Mouse (Mus musculus) hindbrain, embryonic 15.5 days (tissue): ENCODE measurements around the gene Dusp7. TPM values are rescaled to one million over a fixed set of nuclear protein-coding genes. Genes with fewer than 3 reads are reported as not detected.

Experiments
- ATAC-seq: fragments of 200-750 bp; cut with Nextera tagmentation; 2 replicates; pipeline ENCODE4 v1.8.0; 2017; ENCODE audit warnings: low read depth, moderate number of reproducible peaks, moderate TSS enrichment; ENCODE audit not compliant: low FRiP score
- H3K27ac ChIP-seq: fragments of 300-500 bp; sonication (generic); replicated peaks from 2 replicates; pipeline ENCODE4 v1.5.1; 2015; ENCODE audit warnings: mild to moderate bottlenecking, inconsistent platforms
- H3K27me3 ChIP-seq: fragments of 300-500 bp; sonication (generic); 2 replicates; pipeline ENCODE4 v1.6.1; 2015; ENCODE audit warnings: control low read depth, inconsistent platforms
- H3K36me3 ChIP-seq: fragments of 300-500 bp; sonication (generic); 2 replicates; pipeline ENCODE4 v1.6.1; 2015; ENCODE audit warnings: control low read depth, inconsistent platforms
- H3K4me1 ChIP-seq: fragments of 300-500 bp; sonication (generic); replicated peaks from 2 replicates; pipeline ENCODE4 v1.6.1; 2015; ENCODE audit warnings: control low read depth, inconsistent platforms
- H3K4me2 ChIP-seq: fragments of 300-500 bp; sonication (generic); 2 replicates; pipeline ENCODE4 v1.6.1; 2015; ENCODE audit warnings: moderate library complexity, mild to moderate bottlenecking, inconsistent platforms
- H3K4me3 ChIP-seq: fragments of 300-500 bp; sonication (generic); 2 replicates; pipeline ENCODE4 v1.5.1; 2015; ENCODE audit warnings: mild to moderate bottlenecking, inconsistent platforms
- H3K9ac ChIP-seq: fragments of 300-500 bp; sonication (generic); 2 replicates; pipeline ENCODE4 v1.6.1; 2015; ENCODE audit warnings: inconsistent platforms
- H3K9me3 ChIP-seq: fragments of 300-500 bp; sonication (generic); 2 replicates; pipeline ENCODE4 v1.6.1; 2016; ENCODE audit warnings: control low read depth, inconsistent platforms
- WGBS: fragments of 180-500 bp; shearing (Covaris S2); methylation state at CpG from one replicate; pipeline ENCODE4 v1.1.7; 2015; 5-methylcytosine and 5-hydroxymethylcytosine counted together
- polyA plus RNA-seq: library from polyadenylated mRNA; unstranded; fragments of >200 nt; fragmentation: Nextera tagmentation; extraction: Ambion mirVana; gene quantifications from 2 replicates; pipeline ENCODE4 v1.2.1, GENCODE M21; 2015

Gene Dusp7
- polyA plus RNA-seq, 1 experiment from 2014 or later: 13.3 TPM

GRCm38 (mm10) chr9:106411729-106412128, 43.3 kb downstream of the Dusp7 start:
- no peak for ATAC-seq
- no peaks in the 10 kb centered on the region for H3K27me3 ChIP-seq

GRCm38 (mm10) chr9:106412210-106412609, 43.8 kb downstream of the Dusp7 start:
- 79% methylated on average over 3 of the region's 3 CpGs for WGBS
- no peaks in the 10 kb centered on the region for H3K9me3 ChIP-seq
- no peak for ATAC-seq
- peaks cover under 1% of the 10 kb centered on the region; the same call in 1 of the 2 replicates for H3K4me1 ChIP-seq
- no peak overlapping the region for H3K4me2 ChIP-seq
- no peaks in the 10 kb centered on the region for H3K27me3 ChIP-seq
- no peak overlapping the region for H3K27ac ChIP-seq
- H3K9ac ChIP-seq: no peak overlapping the region
- no peak overlapping the region for H3K4me3 ChIP-seq
- no peaks in the 10 kb centered on the region for H3K36me3 ChIP-seq

More at GRCm38 (mm10) chr9:106411729-106412128, 43.3 kb downstream of the Dusp7 start:
- H3K9ac ChIP-seq: no peak overlapping the region
- no peak overlapping the region for H3K4me2 ChIP-seq
- H3K27ac ChIP-seq: no peak overlapping the region
- no peak overlapping the region for H3K4me3 ChIP-seq
- no peaks in the 10 kb centered on the region for H3K9me3 ChIP-seq
- H3K36me3 ChIP-seq: no peaks in the 10 kb centered on the region
- 0 out of 2 replicates have a peak, but pooled peaks cover under 1% of the 10 kb centered on the region for H3K4me1 ChIP-seq
- WGBS: 81% methylated on average over 6 of the region's 6 CpGs

GRCm38 (mm10) chr9:106413606-106414005, 45.2 kb downstream of the Dusp7 start:
- Histone ChIP-seq H3K4me1 (peaks cover 15% of the 10 kb centered on the region), H3K9ac (no peak overlapping the region), H3K4me3 (no peak overlapping the region), H3K27me3 (no peaks in the 10 kb centered on the region), H3K4me2 (no peak overlapping the region), H3K36me3 (no peaks in the 10 kb centered on the region), H3K27ac (no peak overlapping the region), H3K9me3 (no peaks in the 10 kb centered on the region)
- ATAC-seq: no peak
- 87% methylated on average over 5 of the region's 5 CpGs for WGBS

- no peaks in the 10 kb centered on the region for H3K9me3 ChIP-seq
- H3K4me3 ChIP-seq: no peak overlapping the region
- H3K27ac ChIP-seq: no peak overlapping the region
- ATAC-seq: no peak
- H3K36me3 ChIP-seq: no peaks in the 10 kb centered on the region
- WGBS: 88% methylated on average over 6 of the region's 6 CpGs
- peaks cover 7% of the 10 kb centered on the region; the same call in 1 of the 2 replicates for H3K27me3 ChIP-seq
- H3K9ac ChIP-seq: no peak overlapping the region
- H3K4me2 ChIP-seq: no peak overlapping the region
- H3K4me1 ChIP-seq: peaks cover 32% of the 10 kb centered on the region
These were observed 48.4 kb downstream of the Dusp7 start for GRCm38 (mm10) chr9:106416826-106417225.

- Histone ChIP-seq H3K36me3 (no peaks in the 10 kb centered on the region), H3K9ac (peak overlapping the region; percentile 51), H3K4me2 (peak overlapping the region; percentile 80), H3K9me3 (no peaks in the 10 kb centered on the region), H3K27ac (peak overlapping the region; percentile 55), H3K4me3 (peak overlapping the region; percentile 31), H3K4me1 (peaks cover 34% of the 10 kb centered on the region), H3K27me3 (peaks cover 7% of the 10 kb centered on the region; the same call in 1 of the 2 replicates)
- WGBS: 16% methylated on average over 29 of the region's 29 CpGs
- peak; percentile 77 for ATAC-seq
These were observed 49.6 kb downstream of the Dusp7 start for GRCm38 (mm10) chr9:106417841-106418625.

- Histone ChIP-seq H3K4me1 (peaks cover 34% of the 10 kb centered on the region), H3K4me2 (peak overlapping the region; percentile 41), H3K9me3 (no peaks in the 10 kb centered on the region), H3K36me3 (no peaks in the 10 kb centered on the region), H3K4me3 (no peak overlapping the region), H3K27me3 (peaks cover 7% of the 10 kb centered on the region; the same call in 1 of the 2 replicates), H3K27ac (no peak overlapping the region), H3K9ac (no peak overlapping the region)
- ATAC-seq: no peak
- WGBS: 6% methylated on average over 2 of the region's 2 CpGs
These were observed 52.2 kb downstream of the Dusp7 start for GRCm38 (mm10) chr9:106420608-106421007.

GRCm38 (mm10) chr9:106421033-106421864, 52.8 kb downstream of the Dusp7 start:
- peak; percentile 43 for ATAC-seq
- Histone ChIP-seq H3K4me1 (peaks cover 34% of the 10 kb centered on the region), H3K4me2 (peak overlapping the region; percentile 41), H3K36me3 (no peaks in the 10 kb centered on the region), H3K27me3 (peaks cover 7% of the 10 kb centered on the region; the same call in 1 of the 2 replicates), H3K9ac (no peak overlapping the region; the same call in 1 of the 2 replicates), H3K4me3 (no peak overlapping the region), H3K9me3 (no peaks in the 10 kb centered on the region), H3K27ac (no peak overlapping the region)
- 8% methylated on average over 17 of the region's 18 CpGs for WGBS

- H3K4me3 ChIP-seq: no peak overlapping the region
- 0% methylated on average over 3 of the region's 3 CpGs for WGBS
These were observed 53.4 kb downstream of the Dusp7 start for GRCm38 (mm10) chr9:106421865-106422160.

More at GRCm38 (mm10) chr9:106421865-106422160, 53.4 kb downstream of the Dusp7 start:
- Histone ChIP-seq H3K4me1 (peaks cover 34% of the 10 kb centered on the region), H3K4me2 (peak overlapping the region; percentile 41), H3K36me3 (no peaks in the 10 kb centered on the region), H3K9ac (no peak overlapping the region; the same call in 1 of the 2 replicates), H3K27ac (no peak overlapping the region), H3K27me3 (peaks cover 7% of the 10 kb centered on the region; the same call in 1 of the 2 replicates), H3K9me3 (no peaks in the 10 kb centered on the region)
- peak; percentile 74 for ATAC-seq

Other genes with a start within 250 kb of the Dusp7 start
- gene Glyctk, start 210.5 kb upstream of the Dusp7 start, polyA plus RNA-seq: 2.8 TPM in 2 replicates
- gene Wdr82, start 197.7 kb upstream of the Dusp7 start, polyA plus RNA-seq: 35.9 and 36.6 TPM in 2 replicates
- 17.6 and 21.2 TPM in 2 replicates for gene Ppm1m, start 168.9 kb upstream of the Dusp7 start, polyA plus RNA-seq
- gene Twf2, start 165.5 kb upstream of the Dusp7 start, polyA plus RNA-seq: 50.5 and 52.0 TPM in 2 replicates
- gene Tlr9, start 146.0 kb upstream of the Dusp7 start, polyA plus RNA-seq: 0.09 and 0.10 TPM in 2 replicates
- 101 and 104 TPM in 2 replicates for gene Alas1, start 120.0 kb upstream of the Dusp7 start, polyA plus RNA-seq
- 8.8 and 9.3 TPM in 2 replicates for gene Poc1a, start 87.6 kb upstream of the Dusp7 start, polyA plus RNA-seq
- gene Rpl29, start 60.8 kb downstream of the Dusp7 start, polyA plus RNA-seq: 620 and 631 TPM in 2 replicates
- 22.9 and 24.9 TPM in 2 replicates for gene Acy1, start 69.7 kb downstream of the Dusp7 start, polyA plus RNA-seq
- 9.2 and 11.3 TPM in 2 replicates for gene Abhd14b, start 78.8 kb downstream of the Dusp7 start, polyA plus RNA-seq
- 77.0 and 80.7 TPM in 2 replicates for gene Abhd14a, start 79.0 kb downstream of the Dusp7 start, polyA plus RNA-seq
- gene Pcbp4, start 84.7 kb downstream of the Dusp7 start, polyA plus RNA-seq: 246 and 264 TPM in 2 replicates
- gene Gpr62, start 97.3 kb downstream of the Dusp7 start, polyA plus RNA-seq: 1.4 TPM in 2 replicates
- 45.7 and 45.9 TPM in 2 replicates for gene Rrp9, start 107.3 kb downstream of the Dusp7 start, polyA plus RNA-seq
- 0.77 and 0.89 TPM in 2 replicates for gene Parp3, start 108.3 kb downstream of the Dusp7 start, polyA plus RNA-seq
- gene Iqcf1, start 131.3 kb downstream of the Dusp7 start, polyA plus RNA-seq: not detected in 2 replicates
- gene Iqcf5, start 145.9 kb downstream of the Dusp7 start, polyA plus RNA-seq: not detected in 2 replicates
- gene Iqcf3, start 193.0 kb downstream of the Dusp7 start, polyA plus RNA-seq: not detected in 2 replicates
- not detected in 2 replicates for gene Iqcf4, start 202.4 kb downstream of the Dusp7 start, polyA plus RNA-seq